Mouse (Mus musculus) forebrain, embryonic 14.5 days (tissue): ENCODE results near the gene Nr1h4. TPM values are rescaled to one million over a fixed set of nuclear protein-coding genes. Genes with fewer than 3 reads are reported as not detected.

Experiments used
- ATAC-seq: fragments of 200-750 bp; cut with Nextera tagmentation; 2 replicates; pipeline ENCODE4 v1.8.0; 2017; ENCODE audit warnings: mild to moderate bottlenecking, moderate library complexity
- DNase-seq: peaks from one replicate; pipeline ENCODE4 v3.0.0-alpha.2; 2015; ENCODE audit warnings: low spot score
- H3K27ac ChIP-seq: fragments of 300-500 bp; sonication (generic); 2 replicates; pipeline ENCODE4 v1.5.1; 2014; ENCODE audit warnings: low read depth, mild to moderate bottlenecking, control low read depth, low read length, moderate library complexity
- H3K27me3 ChIP-seq: fragments of 300-500 bp; sonication (generic); replicated peaks from 2 replicates; pipeline ENCODE4 v1.6.1; 2014; ENCODE audit warnings: low read length, control low read depth, mixed read lengths; ENCODE audit not compliant: control insufficient read depth, insufficient read depth
- H3K36me3 ChIP-seq: fragments of 300-500 bp; sonication (generic); 2 replicates; pipeline ENCODE4 v1.6.1; 2014; ENCODE audit warnings: low read length, control low read depth; ENCODE audit not compliant: control insufficient read depth, insufficient read depth
- H3K4me1 ChIP-seq: fragments of 300-500 bp; sonication (generic); 2 replicates; pipeline ENCODE4 v1.6.1; 2014; ENCODE audit warnings: antibody characterized with exemption, low read length, control low read depth; ENCODE audit not compliant: control insufficient read depth, insufficient read depth
- H3K4me2 ChIP-seq: fragments of 300-500 bp; sonication (generic); 2 replicates; pipeline ENCODE4 v1.6.1; 2014; ENCODE audit warnings: mild to moderate bottlenecking, control low read depth, low read length
- H3K4me3 ChIP-seq: fragments of 300-500 bp; sonication (generic); 2 replicates; pipeline ENCODE4 v1.5.1; 2014; ENCODE audit warnings: low read depth, low read length, control low read depth
- H3K9ac ChIP-seq: fragments of 300-500 bp; sonication (generic); 2 replicates; pipeline ENCODE4 v1.6.1; 2014; ENCODE audit warnings: mild to moderate bottlenecking, low read length, control low read depth, moderate library complexity
- H3K9me3 ChIP-seq: fragments of 300-500 bp; sonication (generic); replicated peaks from 2 replicates; pipeline ENCODE4 v1.6.1; 2016; ENCODE audit warnings: low read length, control low read depth, mixed read lengths; ENCODE audit not compliant: control insufficient read depth
- WGBS: fragments of 180-500 bp; shearing (Covaris S2); extraction: QIAGEN DNeasy Blood & Tissue Kit; methylation state at CpG from one replicate; pipeline ENCODE4 v1.1.7; 2014; 5-methylcytosine and 5-hydroxymethylcytosine counted together
- polyA plus RNA-seq: library from polyadenylated mRNA; unstranded; fragments of >200 nt; fragmentation: Nextera tagmentation; extraction: Ambion mirVana; gene quantifications from 2 replicates; pipeline ENCODE4 v1.2.1, GENCODE M21; 2014

Gene Nr1h4
- polyA plus RNA-seq, 1 experiment from 2014 or later: 0.14 TPM

DNA sequence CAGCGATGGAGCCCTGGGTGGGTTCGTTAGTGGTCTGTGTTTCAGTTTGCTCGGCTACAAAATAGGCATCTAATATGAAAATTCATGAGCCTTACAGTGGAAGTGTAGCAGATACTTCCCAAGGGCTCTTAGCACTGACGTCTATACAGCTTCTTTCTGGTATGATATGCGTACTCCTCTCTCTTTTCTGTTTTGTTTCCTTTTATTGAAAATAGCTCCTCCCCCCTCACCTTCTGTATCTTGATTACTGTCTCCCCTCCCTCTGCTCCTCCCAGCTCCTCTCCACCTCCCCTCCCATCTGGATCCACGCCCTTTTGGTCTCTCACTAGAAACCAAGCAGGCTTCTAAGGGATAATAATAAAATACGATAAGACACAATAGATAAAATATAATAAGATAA is 37.8 kb downstream of the Nr1h4 start:
- Histone ChIP-seq H3K4me1 (no peaks in the 10 kb centered on the region), H3K9ac (no peak overlapping the region), H3K36me3 (no peaks in the 10 kb centered on the region), H3K27me3 (no peaks in the 10 kb centered on the region), H3K4me2 (no peak overlapping the region), H3K27ac (no peak overlapping the region), H3K4me3 (no peak overlapping the region), H3K9me3 (no peaks in the 10 kb centered on the region)
- no peak for ATAC-seq
- WGBS: 66% methylated on average over 7 of the region's 7 CpGs
- no peak for DNase-seq

DNA sequence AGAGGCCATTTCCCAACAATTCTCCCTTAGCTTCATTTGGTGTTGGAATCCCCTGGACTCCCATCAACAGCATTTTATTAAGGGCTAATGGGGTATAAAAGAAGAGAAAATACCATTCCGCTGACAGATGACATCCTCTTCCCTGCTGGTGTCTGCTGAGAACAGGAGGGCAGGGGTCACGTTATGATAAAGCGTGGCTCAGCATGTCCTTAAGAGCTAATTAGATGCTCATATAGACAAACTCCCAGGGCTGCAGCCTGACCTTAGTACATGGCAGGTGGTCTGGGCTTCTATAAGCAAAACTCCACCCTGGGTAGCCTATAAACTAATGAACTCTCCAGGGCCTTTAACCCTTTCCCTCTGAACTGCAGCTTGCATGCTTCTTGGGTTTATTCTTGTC is 42.1 kb downstream of the Nr1h4 start:
- Histone ChIP-seq H3K36me3 (no peaks in the 10 kb centered on the region), H3K9me3 (no peaks in the 10 kb centered on the region), H3K27me3 (no peaks in the 10 kb centered on the region), H3K4me1 (peaks cover 3% of the 10 kb centered on the region; the same call in 1 of the 2 replicates), H3K4me3 (no peak overlapping the region), H3K9ac (no peak overlapping the region), H3K4me2 (no peak overlapping the region), H3K27ac (no peak overlapping the region)
- ATAC-seq (peak; percentile 52; the same call in 1 of the 2 replicates), DNase-seq (peak; percentile 37)
- 17% methylated on average over 3 of the region's 3 CpGs for WGBS

DNA sequence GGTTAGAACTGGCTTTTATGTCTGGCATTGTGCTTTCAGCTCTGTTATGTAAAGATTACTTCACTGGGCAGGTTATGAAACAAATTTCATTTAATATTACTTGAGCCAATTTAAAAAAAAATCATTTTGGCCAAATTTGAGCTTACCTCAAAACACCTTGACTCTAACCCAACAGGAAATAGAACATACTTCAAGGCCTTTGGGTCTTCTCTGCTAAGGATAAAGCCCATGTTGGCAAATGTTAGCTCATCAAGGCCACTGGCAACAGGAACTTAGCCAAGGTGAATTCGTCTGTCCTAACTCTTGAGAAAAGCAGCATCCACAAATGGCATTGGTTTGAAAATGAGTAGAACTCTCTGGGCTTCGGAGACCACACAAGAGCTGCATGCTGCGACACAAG is 43.1 kb downstream of the Nr1h4 start:
- no peak for DNase-seq
- no peak overlapping the region for H3K4me3 ChIP-seq
- 90% methylated on average over 3 of the region's 3 CpGs for WGBS
- H3K27ac ChIP-seq: no peak overlapping the region
- no peaks in the 10 kb centered on the region for H3K36me3 ChIP-seq
- no peaks in the 10 kb centered on the region for H3K27me3 ChIP-seq
- peaks cover 3% of the 10 kb centered on the region; the same call in 1 of the 2 replicates for H3K4me1 ChIP-seq
- no peak for ATAC-seq
- no peak overlapping the region for H3K9ac ChIP-seq
- H3K4me2 ChIP-seq: no peak overlapping the region
- no peaks in the 10 kb centered on the region for H3K9me3 ChIP-seq

DNA sequence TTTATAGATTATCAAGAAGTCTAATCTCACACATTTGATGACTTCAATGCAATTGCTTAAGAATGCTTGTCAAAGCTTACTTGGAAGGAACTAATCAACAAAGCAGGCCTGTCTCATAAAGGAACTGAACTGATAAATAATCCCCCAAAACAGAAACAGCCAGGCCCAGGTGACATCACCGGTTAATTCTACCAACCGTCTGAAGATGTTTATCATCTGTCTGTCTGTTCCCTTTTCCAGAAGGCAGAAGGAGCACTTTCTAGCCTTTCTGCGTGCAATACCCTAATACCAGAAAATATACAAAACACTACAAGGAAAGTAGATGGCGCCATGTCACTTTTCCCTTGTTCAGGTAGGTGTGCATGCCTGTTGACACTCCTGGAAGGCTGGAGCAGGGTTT is 43.9 kb downstream of the Nr1h4 start:
- H3K4me3 ChIP-seq: no peak overlapping the region
- no peaks in the 10 kb centered on the region for H3K36me3 ChIP-seq
- no peak for ATAC-seq
- no peak overlapping the region for H3K9ac ChIP-seq
- no peak for DNase-seq
- WGBS: 85% methylated on average over 4 of the region's 4 CpGs
- no peak overlapping the region for H3K27ac ChIP-seq
- H3K27me3 ChIP-seq: no peaks in the 10 kb centered on the region
- no peaks in the 10 kb centered on the region for H3K9me3 ChIP-seq
- peaks cover 3% of the 10 kb centered on the region; the same call in 1 of the 2 replicates for H3K4me1 ChIP-seq
- no peak overlapping the region for H3K4me2 ChIP-seq

DNA sequence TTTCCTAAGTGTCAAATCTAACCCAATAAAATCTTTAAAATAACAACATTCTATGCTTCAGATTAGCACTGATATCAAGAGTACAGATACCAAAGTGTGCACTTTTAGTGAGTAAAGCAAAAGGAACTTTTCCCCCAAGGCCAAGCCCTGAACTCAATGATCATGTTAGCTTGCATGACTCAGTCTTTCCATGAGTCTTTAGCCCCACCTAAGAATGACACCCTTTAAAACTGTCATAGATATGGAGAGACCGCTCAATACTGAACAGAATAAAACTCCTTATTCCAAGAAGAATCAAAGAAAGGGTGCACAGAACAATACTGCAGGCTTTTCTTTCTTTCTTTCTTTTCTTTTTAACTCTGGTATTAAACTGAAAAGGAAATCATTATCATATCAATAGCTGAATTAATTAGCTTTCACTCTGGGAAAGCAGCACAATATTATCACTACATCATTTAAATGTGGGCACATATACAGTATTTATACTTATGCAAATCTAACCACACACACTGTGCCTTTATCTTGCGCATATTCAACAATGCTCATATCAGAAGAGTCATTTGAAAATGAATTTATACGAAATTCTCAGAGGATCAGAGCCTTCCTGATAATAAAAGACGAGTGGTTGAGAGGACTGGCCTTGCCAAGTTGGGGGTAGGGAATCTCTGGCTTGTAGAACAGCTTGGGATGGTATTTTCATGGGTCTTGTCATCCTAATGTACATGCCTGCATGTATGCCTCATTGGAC is 46.2 kb downstream of the Nr1h4 start:
- Histone ChIP-seq H3K36me3 (no peaks in the 10 kb centered on the region), H3K27me3 (no peaks in the 10 kb centered on the region), H3K4me3 (no peak overlapping the region), H3K4me2 (no peak overlapping the region), H3K9me3 (no peaks in the 10 kb centered on the region), H3K4me1 (peaks cover 7% of the 10 kb centered on the region; the same call in 1 of the 2 replicates), H3K9ac (no peak overlapping the region), H3K27ac (no peak overlapping the region)
- ATAC-seq (peak; percentile 80), DNase-seq (peak; percentile 62)
- WGBS: 5% methylated on average over 4 of the region's 4 CpGs

DNA sequence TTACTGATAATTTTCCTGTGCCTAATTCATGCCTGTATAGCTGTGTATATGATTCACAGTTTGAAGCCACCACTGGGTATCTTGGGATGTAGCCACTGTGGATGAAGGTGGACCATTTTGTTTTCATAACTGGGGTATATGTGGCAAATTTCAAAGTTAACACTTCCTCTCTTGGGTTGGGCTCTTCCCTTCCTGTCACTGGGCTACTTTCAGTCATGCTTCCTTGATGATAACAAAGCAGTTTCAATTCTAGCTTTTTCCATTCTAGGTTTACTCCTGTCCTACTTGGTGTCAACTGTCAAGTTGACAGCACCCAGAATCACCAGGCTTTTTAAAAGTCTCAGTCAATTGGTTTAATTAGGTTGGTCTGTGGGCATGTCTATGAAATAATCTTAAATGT is 48.5 kb downstream of the Nr1h4 start:
- ATAC-seq: no peak

DNA sequence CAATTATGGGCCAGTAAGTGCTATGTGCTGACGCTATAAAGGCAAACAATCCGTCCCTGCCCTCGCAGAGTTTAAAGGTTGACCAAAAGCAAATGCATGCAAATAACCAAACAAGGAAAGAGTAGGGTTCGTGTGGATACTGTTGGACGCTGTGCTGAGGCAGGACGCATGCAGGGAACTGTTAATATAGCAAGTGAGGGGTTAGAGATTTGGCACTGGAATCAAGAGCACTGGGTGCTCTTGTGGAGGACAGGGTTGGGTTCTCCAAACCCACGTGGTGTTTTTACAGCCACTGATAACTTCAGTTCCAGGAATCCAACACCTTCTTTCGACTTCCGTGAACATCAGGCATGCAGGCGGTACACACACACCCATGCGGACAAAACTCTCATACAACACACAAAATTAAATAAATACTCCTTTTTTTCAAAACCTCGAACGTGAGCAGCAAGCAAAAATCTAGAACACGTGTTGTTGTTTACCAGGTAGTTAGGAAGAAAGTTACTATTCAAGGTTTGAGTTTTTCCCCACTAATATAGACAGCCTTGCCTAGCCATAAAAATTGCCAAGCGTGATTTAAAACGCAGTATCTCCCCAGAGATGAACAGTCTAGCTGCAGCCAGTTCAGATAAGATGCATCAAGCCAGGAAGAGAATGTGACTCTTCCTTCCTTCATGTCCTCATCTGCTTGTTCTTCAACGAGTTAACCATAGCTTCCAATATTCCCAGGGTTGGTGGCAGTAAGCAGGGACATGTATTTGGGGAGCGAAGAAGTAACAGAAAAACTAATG is 49.4 kb downstream of the Nr1h4 start:
- Histone ChIP-seq H3K4me1 (peaks cover 14% of the 10 kb centered on the region), H3K36me3 (no peaks in the 10 kb centered on the region), H3K27ac (no peak overlapping the region), H3K4me2 (no peak overlapping the region), H3K4me3 (no peak overlapping the region), H3K27me3 (no peaks in the 10 kb centered on the region), H3K9me3 (no peaks in the 10 kb centered on the region), H3K9ac (no peak overlapping the region)
- WGBS: 91% methylated on average over 18 of the region's 18 CpGs
- no peak for DNase-seq
- ATAC-seq: no peak

More for the DNA sequence above, 48.5 kb downstream of the Nr1h4 start:
- Histone ChIP-seq H3K27me3 (no peaks in the 10 kb centered on the region), H3K4me2 (no peak overlapping the region), H3K4me3 (no peak overlapping the region), H3K9ac (no peak overlapping the region), H3K4me1 (peaks cover 14% of the 10 kb centered on the region), H3K36me3 (no peaks in the 10 kb centered on the region), H3K27ac (no peak overlapping the region), H3K9me3 (no peaks in the 10 kb centered on the region)
- DNase-seq: no peak

DNA sequence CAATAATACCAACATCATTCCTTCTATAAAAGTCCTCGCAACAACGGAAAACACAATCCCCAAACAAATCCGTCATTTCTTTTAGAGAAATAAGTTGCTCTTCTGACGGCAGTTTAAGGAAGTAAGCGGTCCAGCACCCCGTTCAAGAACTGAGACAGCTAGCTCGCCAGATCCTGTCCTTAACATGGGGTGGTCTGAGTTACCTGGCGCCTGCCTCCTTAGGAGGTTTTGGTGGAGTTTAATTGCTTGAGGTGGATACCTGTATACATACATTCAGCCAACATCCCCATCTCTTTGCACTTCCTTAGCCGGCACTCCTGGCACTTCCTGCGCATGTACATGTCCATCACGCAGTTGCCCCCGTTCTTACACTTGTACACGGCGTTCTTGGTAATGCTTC is 50.3 kb downstream of the Nr1h4 start:
- no peaks in the 10 kb centered on the region for H3K9me3 ChIP-seq
- DNase-seq (no peak), ATAC-seq (no peak)
- H3K27ac ChIP-seq: no peak overlapping the region
- H3K27me3 ChIP-seq: no peaks in the 10 kb centered on the region
- no peak overlapping the region for H3K4me2 ChIP-seq
- peaks cover 14% of the 10 kb centered on the region for H3K4me1 ChIP-seq
- no peak overlapping the region for H3K9ac ChIP-seq
- WGBS: 80% methylated on average over 14 of the region's 14 CpGs
- no peaks in the 10 kb centered on the region for H3K36me3 ChIP-seq
- no peak overlapping the region for H3K4me3 ChIP-seq

DNA sequence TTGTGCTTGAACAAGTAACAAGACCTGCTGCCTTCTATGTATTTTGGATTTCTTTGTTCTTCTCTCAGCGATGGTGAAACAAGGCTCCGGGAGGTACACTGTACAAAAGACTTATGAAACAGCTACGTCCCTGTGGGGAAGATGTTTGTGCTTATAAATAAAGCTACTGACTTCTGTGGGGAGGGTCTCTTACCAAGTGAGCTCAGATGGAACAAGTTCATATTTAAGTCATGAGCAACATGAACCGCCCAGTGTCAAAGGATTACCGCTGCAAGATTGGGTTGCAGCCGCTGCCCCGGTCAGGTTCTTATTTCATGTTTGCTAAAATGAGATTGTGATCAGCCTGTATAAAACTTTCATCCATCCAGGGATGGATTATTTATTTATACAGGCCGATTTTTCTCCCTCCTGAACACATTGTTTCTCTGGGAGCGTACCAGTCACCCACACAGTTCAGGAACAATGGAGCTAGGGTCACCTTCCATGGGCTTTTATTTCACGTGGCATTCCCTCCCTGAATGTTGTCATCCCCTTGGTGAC is 51.2 kb downstream of the Nr1h4 start:
- H3K27ac ChIP-seq: no peak overlapping the region
- 17% methylated on average over 10 of the region's 10 CpGs for WGBS
- H3K4me2 ChIP-seq: 0 out of 2 replicates have a peak overlapping the region, but pooled peaks have one; percentile 14
- no peaks in the 10 kb centered on the region for H3K9me3 ChIP-seq
- no peak for ATAC-seq
- peak; percentile 7 for DNase-seq
- no peaks in the 10 kb centered on the region for H3K27me3 ChIP-seq
- H3K9ac ChIP-seq: no peak overlapping the region
- no peaks in the 10 kb centered on the region for H3K36me3 ChIP-seq
- H3K4me1 ChIP-seq: peaks cover 14% of the 10 kb centered on the region
- no peak overlapping the region for H3K4me3 ChIP-seq
